In the genomic region with DNA sequence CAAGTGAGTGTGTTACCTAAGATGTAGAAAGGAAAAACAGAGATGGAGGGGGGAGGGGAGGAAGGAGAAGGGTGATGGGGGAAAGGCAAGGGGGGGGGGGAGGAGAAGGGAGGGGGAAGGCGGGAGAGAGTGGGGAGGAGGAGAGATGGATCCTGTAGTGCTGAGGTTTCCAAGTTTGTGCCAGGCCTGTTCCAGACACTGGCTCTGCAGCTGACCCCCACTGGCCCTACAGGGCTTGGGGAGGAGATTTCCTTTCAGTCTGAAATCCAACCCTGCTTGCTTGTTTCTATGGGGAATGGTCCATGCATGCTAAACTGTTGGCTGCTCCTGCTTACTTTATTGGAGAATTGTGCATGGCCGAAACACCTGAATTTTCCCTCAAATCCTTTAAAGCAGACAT, we compare ENCODE assay signal across 14 mouse cellular contexts. TPM values are rescaled to one million over a fixed set of nuclear protein-coding genes. Genes with fewer than 3 reads are reported as not detected.
A peak's percentile ranks its signal among the peaks of the same experiment; 100 is the strongest.
DNase-seq lines count a peak whose midpoint lies in the region; ATAC-seq and TF ChIP-seq lines count a peak whose summit lies in the region.
"Had no signal": no experiment of that assay in that cellular context is flagged by ENCODE, and none has a peak within 500 bp of the region (broad histone marks: within the 10 kb centered on the region; RNA-seq: fewer than 3 reads in every experiment).

No protein-coding gene starts in this region.

- H3K4me2 ChIP-seq in forebrain, embryonic 15.5 days (replicated peaks) = no peak overlapping the region
- H3K4me2 ChIP-seq in lung, embryonic 14.5 days = no peak overlapping the region
- no peak overlapping the region for H3K4me2 ChIP-seq in hindbrain, embryonic 11.5 days (replicated peaks; ENCODE audit: low read depth, low read length)
- H3K4me2 ChIP-seq in midbrain, embryonic 13.5 days (replicated peaks) = no peak overlapping the region

- no peak overlapping the region for H3K9ac ChIP-seq in forebrain, embryonic 15.5 days (replicated peaks)
- no peak overlapping the region for H3K9ac ChIP-seq in lung, embryonic 14.5 days
- 0 out of 2 replicates have a peak overlapping the region, but pooled peaks have one; percentile 24 for H3K9ac ChIP-seq in hindbrain, embryonic 11.5 days (ENCODE audit: low read depth, low read length)
- peak overlapping the region; percentile 10; the same call in 1 of the 2 replicates for H3K9ac ChIP-seq in midbrain, embryonic 13.5 days (replicated peaks)
- H3K9ac ChIP-seq: liver, postnatal 0 days had no signal

- H3K4me1 ChIP-seq in forebrain, embryonic 10.5 days = peaks cover 28% of the 10 kb centered on the region
- no peaks in the 10 kb centered on the region for H3K4me1 ChIP-seq in forebrain, embryonic 15.5 days
- 0 out of 2 replicates have a peak, but pooled peaks cover 3% of the 10 kb centered on the region for H3K4me1 ChIP-seq in lung, embryonic 14.5 days (ENCODE audit: insufficient read depth)
- H3K4me1 ChIP-seq in hindbrain, embryonic 11.5 days (replicated peaks; ENCODE audit: control insufficient read depth, insufficient read depth, low read length) = no peaks in the 10 kb centered on the region
- peaks cover 6% of the 10 kb centered on the region; the same call in 1 of the 2 replicates for H3K4me1 ChIP-seq in midbrain, embryonic 13.5 days (replicated peaks)

- no peak for ATAC-seq in forebrain, embryonic 15.5 days (replicated peaks)
- peak; percentile 53; the same call in 1 of the 2 replicates for ATAC-seq in lung, embryonic 14.5 days (ENCODE audit: insufficient read depth)
- ATAC-seq in hindbrain, embryonic 11.5 days (ENCODE audit: low FRiP score) = no peak
- no peak for ATAC-seq in midbrain, embryonic 13.5 days
- ATAC-seq: intestine, embryonic 16.5 days; liver, postnatal 0 days had no signal

- H3K9me3 ChIP-seq in forebrain, embryonic 10.5 days = no peaks in the 10 kb centered on the region
- H3K9me3 ChIP-seq in forebrain, embryonic 15.5 days = no peaks in the 10 kb centered on the region
- no peaks in the 10 kb centered on the region for H3K9me3 ChIP-seq in lung, embryonic 14.5 days (ENCODE audit: low read depth, low read length)
- no peaks in the 10 kb centered on the region for H3K9me3 ChIP-seq in hindbrain, embryonic 11.5 days (ENCODE audit: control insufficient read depth, low read length)
- no peaks in the 10 kb centered on the region for H3K9me3 ChIP-seq in midbrain, embryonic 13.5 days

- H3K4me3 ChIP-seq in forebrain, embryonic 10.5 days = no peak overlapping the region
- H3K4me3 ChIP-seq in forebrain, embryonic 15.5 days = no peak overlapping the region
- H3K4me3 ChIP-seq in lung, embryonic 14.5 days (ENCODE audit: low read depth, low read length) = no peak overlapping the region
- no peak overlapping the region for H3K4me3 ChIP-seq in hindbrain, embryonic 11.5 days (ENCODE audit: low read depth, low read length)
- H3K4me3 ChIP-seq in midbrain, embryonic 13.5 days (replicated peaks) = no peak overlapping the region

- H3K27ac ChIP-seq in forebrain, embryonic 10.5 days = peak overlapping the region; percentile 74
- no peak overlapping the region for H3K27ac ChIP-seq in forebrain, embryonic 15.5 days (replicated peaks)
- H3K27ac ChIP-seq in lung, embryonic 14.5 days (ENCODE audit: low read depth) = no peak overlapping the region
- H3K27ac ChIP-seq in hindbrain, embryonic 11.5 days (ENCODE audit: low read depth, low read length) = no peak overlapping the region
- no peak overlapping the region for H3K27ac ChIP-seq in midbrain, embryonic 13.5 days

- no peak for TF ChIP-seq CTCF in lung, embryonic 14.5 days (IDR thresholded peaks at IDR 0.05; ENCODE audit: low read depth)

- H3K36me3 ChIP-seq in forebrain, embryonic 10.5 days (replicated peaks) = no peaks in the 10 kb centered on the region
- H3K36me3 ChIP-seq in forebrain, embryonic 15.5 days = no peaks in the 10 kb centered on the region
- no peaks in the 10 kb centered on the region for H3K36me3 ChIP-seq in lung, embryonic 14.5 days (ENCODE audit: insufficient read depth)
- no peaks in the 10 kb centered on the region for H3K36me3 ChIP-seq in hindbrain, embryonic 11.5 days (ENCODE audit: control insufficient read depth, insufficient read depth, low read length)
- H3K36me3 ChIP-seq in midbrain, embryonic 13.5 days = no peaks in the 10 kb centered on the region

- 61% methylated on average over 1 of the region's 2 CpGs for WGBS in forebrain, embryonic 10.5 days
- WGBS in forebrain, embryonic 15.5 days = 53% methylated on average over 1 of the region's 2 CpGs
- 35% methylated on average over 2 of the region's 2 CpGs for WGBS in lung, embryonic 14.5 days
- 54% methylated on average over 1 of the region's 2 CpGs for WGBS in hindbrain, embryonic 11.5 days
- 28% methylated on average over 1 of the region's 2 CpGs for WGBS in midbrain, embryonic 13.5 days

- peaks cover under 1% of the 10 kb centered on the region; the same call in 1 of the 2 replicates for H3K27me3 ChIP-seq in forebrain, embryonic 10.5 days (ENCODE audit: poor library complexity, severe bottlenecking)
- no peaks in the 10 kb centered on the region for H3K27me3 ChIP-seq in forebrain, embryonic 15.5 days
- no peaks in the 10 kb centered on the region for H3K27me3 ChIP-seq in lung, embryonic 14.5 days (ENCODE audit: insufficient read depth, low read length)
- no peaks in the 10 kb centered on the region for H3K27me3 ChIP-seq in hindbrain, embryonic 11.5 days (ENCODE audit: control insufficient read depth, insufficient read depth, low read length)
- no peaks in the 10 kb centered on the region for H3K27me3 ChIP-seq in midbrain, embryonic 13.5 days

- no peak for DNase-seq in forebrain, embryonic 10.5 days (ENCODE audit: extremely low spot score, low spot score)
- peak; percentile 44 for DNase-seq in lung, embryonic 14.5 days
- no peak for DNase-seq in lung, postnatal 10 days
- no peak for DNase-seq in hindbrain, embryonic 11.5 days (ENCODE audit: low spot score)
- no peak for DNase-seq in layer of hippocampus, postnatal 36 days
- no peak for DNase-seq in spleen, postnatal 14 days (ENCODE audit: low spot score in 2 of 2)
- DNase-seq: cerebellum, adult 8-10 months; gastrocnemius, postnatal 14 days; liver, postnatal 0 days had no signal

RNA-seq across cellular contexts. Expression of a gene that starts 9.8 kb away (rescaled TPM):
- 12.3 and 15.6 TPM in 2 replicates for polyA plus RNA-seq in forebrain, embryonic 10.5 days (2016; fragmentation: Nextera tagmentation; extraction: Ambion mirVana)
- polyA plus RNA-seq in forebrain, embryonic 15.5 days (2015; fragmentation: Nextera tagmentation; extraction: Ambion mirVana) = 1.4 and 1.7 TPM in 2 replicates
- polyA plus RNA-seq in lung, embryonic 14.5 days (2014; fragmentation: Nextera tagmentation; extraction: Ambion mirVana) = 4.8 and 5.9 TPM in 2 replicates
- 19.6 and 21.1 TPM in 2 replicates for polyA plus RNA-seq in hindbrain, embryonic 11.5 days (2014; fragmentation: Nextera tagmentation; extraction: Ambion mirVana)
- polyA plus RNA-seq in midbrain, embryonic 13.5 days (2015; fragmentation: Nextera tagmentation; extraction: Ambion mirVana) = 11.6 and 16.9 TPM in 2 replicates
- total RNA-seq in layer of hippocampus, postnatal 36 days (2021) = not detected
- total RNA-seq: layer of hippocampus, adult 8-10 months; left cerebral cortex, postnatal 14 days had no signal

RNA-seq across cellular contexts. Expression of a gene that starts 12.1 kb away (rescaled TPM):
- polyA plus RNA-seq in forebrain, embryonic 10.5 days (2016; fragmentation: Nextera tagmentation; extraction: Ambion mirVana) = 12.9 and 18.5 TPM in 2 replicates
- 28.8 and 31.3 TPM in 2 replicates for polyA plus RNA-seq in forebrain, embryonic 15.5 days (2015; fragmentation: Nextera tagmentation; extraction: Ambion mirVana)
- polyA plus RNA-seq in lung, embryonic 14.5 days (2014; fragmentation: Nextera tagmentation; extraction: Ambion mirVana) = 40.0 and 41.9 TPM in 2 replicates
- polyA plus RNA-seq in hindbrain, embryonic 11.5 days (2014; fragmentation: Nextera tagmentation; extraction: Ambion mirVana) = 19.0 and 19.7 TPM in 2 replicates
- 26.2 and 31.3 TPM in 2 replicates for polyA plus RNA-seq in midbrain, embryonic 13.5 days (2015; fragmentation: Nextera tagmentation; extraction: Ambion mirVana)
- 10 to 100 TPM; 32.8 to 37.6 TPM for total RNA-seq in layer of hippocampus, postnatal 36 days (2021)

RNA-seq across cellular contexts. Expression of a gene that starts 37.4 kb away (rescaled TPM):
- polyA plus RNA-seq in forebrain, embryonic 10.5 days (2016; fragmentation: Nextera tagmentation; extraction: Ambion mirVana) = 23.3 and 23.9 TPM in 2 replicates
- polyA plus RNA-seq in forebrain, embryonic 15.5 days (2015; fragmentation: Nextera tagmentation; extraction: Ambion mirVana) = 35.1 and 54.8 TPM in 2 replicates
- polyA plus RNA-seq in lung, embryonic 14.5 days (2014; fragmentation: Nextera tagmentation; extraction: Ambion mirVana) = 41.1 and 42.3 TPM in 2 replicates
- 206 and 218 TPM in 2 replicates for polyA plus RNA-seq in hindbrain, embryonic 11.5 days (2014; fragmentation: Nextera tagmentation; extraction: Ambion mirVana)
- polyA plus RNA-seq in midbrain, embryonic 13.5 days (2015; fragmentation: Nextera tagmentation; extraction: Ambion mirVana) = 93.1 and 111 TPM in 2 replicates
- 10 to 100 TPM; 31.9 TPM for total RNA-seq in layer of hippocampus, postnatal 36 days (2021)

RNA-seq across cellular contexts. Expression of a gene that starts 57.1 kb away (rescaled TPM):
- polyA plus RNA-seq in forebrain, embryonic 10.5 days (2016; fragmentation: Nextera tagmentation; extraction: Ambion mirVana) = 65.3 and 73.4 TPM in 2 replicates
- polyA plus RNA-seq in forebrain, embryonic 15.5 days (2015; fragmentation: Nextera tagmentation; extraction: Ambion mirVana) = 184 and 193 TPM in 2 replicates
- 74.6 and 81.0 TPM in 2 replicates for polyA plus RNA-seq in lung, embryonic 14.5 days (2014; fragmentation: Nextera tagmentation; extraction: Ambion mirVana)
- 141 and 155 TPM in 2 replicates for polyA plus RNA-seq in hindbrain, embryonic 11.5 days (2014; fragmentation: Nextera tagmentation; extraction: Ambion mirVana)
- 177 and 182 TPM in 2 replicates for polyA plus RNA-seq in midbrain, embryonic 13.5 days (2015; fragmentation: Nextera tagmentation; extraction: Ambion mirVana)
- total RNA-seq in layer of hippocampus, postnatal 36 days (2021) = 100 to 1,000 TPM; 288 to 305 TPM

Comparison
In these comparisons a context has a peak if more than half of its experiments do, and no peak if none do; other contexts are left out.
1. H3K9ac ChIP-seq: peak in hindbrain, embryonic 11.5 days (single experiment) and midbrain, embryonic 13.5 days (single experiment); none in forebrain, embryonic 15.5 days (single experiment) and lung, embryonic 14.5 days (single experiment).